Mouse (Mus musculus): ENCODE data around the gene Fam214b. TPM values are rescaled to one million over a fixed set of nuclear protein-coding genes. Genes with fewer than 3 reads are reported as not detected.

Gene Fam214b
- polyA plus RNA-seq, 1 experiment from 2014 or later = 32.5 TPM

Other genes with a start within 250 kb of the Fam214b start
- not detected in 2 replicates for gene Fam205a1, start 192.3 kb downstream of the Fam214b start, polyA plus RNA-seq (2014; fragmentation: Nextera tagmentation; extraction: Ambion mirVana)
- 0.69 and 0.92 TPM in 2 replicates for gene Gm12394, start 189.4 kb downstream of the Fam214b start, polyA plus RNA-seq (2014; fragmentation: Nextera tagmentation; extraction: Ambion mirVana)
- gene Fam205c, start 172.0 kb downstream of the Fam214b start, polyA plus RNA-seq (2014; fragmentation: Nextera tagmentation; extraction: Ambion mirVana) = 1.6 and 2.0 TPM in 2 replicates
- gene Phf24, start 129.6 kb downstream of the Fam214b start, polyA plus RNA-seq (2014; fragmentation: Nextera tagmentation; extraction: Ambion mirVana) = 33.2 and 33.9 TPM in 2 replicates
- 45.0 and 88.7 TPM in 2 replicates for gene Dnajb5, start 96.4 kb downstream of the Fam214b start, polyA plus RNA-seq (2014; fragmentation: Nextera tagmentation; extraction: Ambion mirVana)
- 0.38 and 0.80 TPM in 2 replicates for gene 1700022I11Rik, start 76.6 kb downstream of the Fam214b start, polyA plus RNA-seq (2014; fragmentation: Nextera tagmentation; extraction: Ambion mirVana)
- 378 and 531 TPM in 2 replicates for gene Vcp, start 45.7 kb downstream of the Fam214b start, polyA plus RNA-seq (2014; fragmentation: Nextera tagmentation; extraction: Ambion mirVana)
- gene Fancg, start 35.7 kb downstream of the Fam214b start, polyA plus RNA-seq (2014; fragmentation: Nextera tagmentation; extraction: Ambion mirVana) = 17.4 and 20.4 TPM in 2 replicates
- gene Pigo, start 20.4 kb downstream of the Fam214b start, polyA plus RNA-seq (2014; fragmentation: Nextera tagmentation; extraction: Ambion mirVana) = 23.3 and 26.4 TPM in 2 replicates
- gene Stoml2, start 14.5 kb downstream of the Fam214b start, polyA plus RNA-seq (2014; fragmentation: Nextera tagmentation; extraction: Ambion mirVana) = 219 and 222 TPM in 2 replicates
- gene Unc13b, start 12.7 kb upstream of the Fam214b start, polyA plus RNA-seq (2014; fragmentation: Nextera tagmentation; extraction: Ambion mirVana) = 14.3 and 20.4 TPM in 2 replicates
- 0.23 and 0.57 TPM in 2 replicates for gene Atp8b5, start 220.9 kb upstream of the Fam214b start, polyA plus RNA-seq (2014; fragmentation: Nextera tagmentation; extraction: Ambion mirVana)